Mouse (Mus musculus) lung, adult 2 months (tissue): ENCODE data around the gene Pex14.

ENCODE experiments used
- CTCF ChIP-seq: fragments of 200-500 bp; IDR thresholded peaks from 2 replicates; pipeline ENCODE4 v1.5.1; 2011; ENCODE audit warnings: mild to moderate bottlenecking, low read length, control low read depth; ENCODE audit not compliant: insufficient read depth
- POLR2A ChIP-seq: fragments of 200-500 bp; IDR thresholded peaks from 2 replicates; pipeline ENCODE4 v1.6.1; 2011; ENCODE audit warnings: low read depth, mild to moderate bottlenecking, control low read depth, low read length, borderline replicate concordance; ENCODE audit errors: extremely low read depth

DNA sequence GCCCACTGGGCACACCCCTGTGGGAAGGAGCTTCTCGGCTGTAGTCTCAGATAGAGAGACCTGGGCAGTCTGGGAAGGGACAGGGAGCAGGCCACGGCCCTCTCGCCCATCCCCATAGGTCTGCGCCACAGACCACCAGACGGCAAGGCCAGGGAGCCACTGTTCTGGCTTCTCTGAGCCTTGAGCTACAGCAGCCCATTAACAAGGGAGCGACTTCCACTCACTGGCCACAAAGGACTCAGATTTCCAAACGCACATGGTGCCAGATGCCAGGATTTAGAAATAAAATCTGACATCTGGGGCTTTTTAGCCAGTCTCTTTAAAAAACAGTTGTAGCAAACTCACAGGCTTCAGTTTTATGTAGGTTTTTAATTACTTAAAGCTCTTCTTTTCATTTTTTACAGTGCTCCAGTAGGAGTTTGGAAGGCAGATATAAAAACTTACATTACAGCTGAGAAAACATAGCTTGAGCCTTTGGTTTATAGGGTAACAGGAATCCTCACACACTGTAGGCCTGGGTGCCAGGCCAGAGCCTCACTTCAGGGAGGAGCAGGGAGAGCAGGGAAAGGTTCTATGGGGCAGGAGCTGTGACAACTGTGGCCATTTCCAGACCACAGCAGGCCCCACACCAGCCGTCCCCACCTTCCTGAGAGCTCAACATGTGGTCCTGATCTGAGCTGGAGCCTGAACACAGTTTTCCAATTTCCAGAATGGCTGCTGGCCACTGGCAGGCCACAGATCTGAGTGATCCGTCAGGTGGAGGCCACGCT lies 134.9 kb downstream of the Pex14 start:
- TF ChIP-seq POLR2A, result no peak
- TF ChIP-seq CTCF, result no peak
